ENCODE assay signal across 8 mouse cellular contexts in the genomic region with DNA sequence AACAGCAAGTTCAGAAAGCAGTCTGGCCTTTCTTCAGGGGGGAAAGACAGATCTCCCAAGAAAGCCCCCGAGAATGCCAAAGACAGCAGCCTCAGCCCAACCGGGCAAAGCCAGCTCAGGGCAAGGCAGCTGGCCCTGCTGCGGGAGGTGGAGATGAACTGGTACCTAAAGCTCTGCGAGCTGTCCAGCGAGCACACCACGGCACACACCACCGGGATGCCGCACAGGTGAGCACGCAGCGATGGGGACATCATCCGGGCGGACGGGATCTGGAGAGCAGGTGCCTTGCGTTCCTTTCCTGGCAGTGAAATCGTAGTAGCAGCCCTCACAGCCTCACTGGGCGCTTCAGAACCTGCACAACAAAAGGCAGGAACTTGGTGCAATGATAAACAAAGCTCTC.
DNase-seq lines count a peak whose midpoint lies in the region; ATAC-seq and TF ChIP-seq lines count a peak whose summit lies in the region.

No protein-coding gene starts in this region.

- no peaks in the 10 kb centered on the region for H3K9me3 ChIP-seq in heart, embryonic 12.5 days (replicated peaks)
- no peaks in the 10 kb centered on the region for H3K9me3 ChIP-seq in stomach, embryonic 16.5 days (replicated peaks; ENCODE audit: control insufficient read depth, low read length)
- no peaks in the 10 kb centered on the region for H3K9me3 ChIP-seq in stomach, postnatal 0 days (ENCODE audit: control insufficient read depth, low read length)
- no peaks in the 10 kb centered on the region for H3K9me3 ChIP-seq in hindbrain, postnatal 0 days (ENCODE audit: low read length)

- no peak for DNase-seq in heart, adult 2 months
- no peak for DNase-seq in stomach, postnatal 0 days (ENCODE audit: low spot score)
- peak; percentile 19 for DNase-seq in hindbrain, postnatal 0 days (ENCODE audit: low spot score)
- DNase-seq in frontal cortex, postnatal 14 days (ENCODE audit: low spot score in 2 of 2), result no peak
- DNase-seq in gastrocnemius, postnatal 25 days, result no peak
- DNase-seq in lung, adult 2 months, result no peak

- peak overlapping the region; percentile 40 for H3K4me2 ChIP-seq in heart, embryonic 12.5 days
- H3K4me2 ChIP-seq in stomach, embryonic 16.5 days (ENCODE audit: low read depth, low read length), result peak overlapping the region; percentile 25
- no peak overlapping the region for H3K4me2 ChIP-seq in stomach, postnatal 0 days (replicated peaks; ENCODE audit: low read depth)
- peak overlapping the region; percentile 78 for H3K4me2 ChIP-seq in hindbrain, postnatal 0 days (ENCODE audit: low read depth, low read length)

- peak overlapping the region; percentile 6; the same call in 1 of the 2 replicates for H3K4me3 ChIP-seq in heart, embryonic 12.5 days
- no peak overlapping the region for H3K4me3 ChIP-seq in heart, adult 2 months
- H3K4me3 ChIP-seq in stomach, embryonic 16.5 days (replicated peaks; ENCODE audit: low read length), result no peak overlapping the region
- H3K4me3 ChIP-seq in stomach, postnatal 0 days (ENCODE audit: low read depth, low read length), result no peak overlapping the region
- peak overlapping the region; percentile 43 for H3K4me3 ChIP-seq in hindbrain, postnatal 0 days (ENCODE audit: low read length)
- no peak overlapping the region for H3K4me3 ChIP-seq in lung, adult 2 months (replicated peaks; ENCODE audit: extremely low read depth, low read depth, low read length)

- no peak for TF ChIP-seq POLR2A in heart, adult 2 months (IDR thresholded peaks at IDR 0.05; ENCODE audit: insufficient read depth, low read depth, low read length)
- no peak for TF ChIP-seq POLR2A in lung, adult 2 months (IDR thresholded peaks at IDR 0.05; ENCODE audit: borderline replicate concordance, extremely low read depth, low read depth, low read length)

- no peak overlapping the region for H3K27ac ChIP-seq in heart, embryonic 12.5 days (ENCODE audit: poor library complexity, severe bottlenecking)
- no peak overlapping the region for H3K27ac ChIP-seq in heart, adult 2 months
- no peak overlapping the region for H3K27ac ChIP-seq in stomach, embryonic 16.5 days (ENCODE audit: low read length)
- H3K27ac ChIP-seq in stomach, postnatal 0 days (replicated peaks), result no peak overlapping the region
- H3K27ac ChIP-seq in hindbrain, postnatal 0 days, result no peak overlapping the region

- no peaks in the 10 kb centered on the region for H3K36me3 ChIP-seq in heart, embryonic 12.5 days
- no peaks in the 10 kb centered on the region for H3K36me3 ChIP-seq in heart, adult 2 months (ENCODE audit: control insufficient read depth, insufficient read depth, low read length)
- no peaks in the 10 kb centered on the region for H3K36me3 ChIP-seq in stomach, embryonic 16.5 days (ENCODE audit: control insufficient read depth, insufficient read depth, low read length)
- no peaks in the 10 kb centered on the region for H3K36me3 ChIP-seq in stomach, postnatal 0 days (ENCODE audit: control insufficient read depth, insufficient read depth, low read length)
- no peaks in the 10 kb centered on the region for H3K36me3 ChIP-seq in hindbrain, postnatal 0 days (ENCODE audit: insufficient read depth, low read length)

- peaks cover 6% of the 10 kb centered on the region for H3K27me3 ChIP-seq in heart, embryonic 12.5 days (replicated peaks)
- no peaks in the 10 kb centered on the region for H3K27me3 ChIP-seq in heart, adult 2 months (ENCODE audit: control insufficient read depth, insufficient read depth, low read length)
- H3K27me3 ChIP-seq in stomach, embryonic 16.5 days (ENCODE audit: control insufficient read depth, insufficient read depth, low read length), result no peaks in the 10 kb centered on the region; the same call in 1 of the 2 replicates
- H3K27me3 ChIP-seq in stomach, postnatal 0 days (ENCODE audit: control insufficient read depth, insufficient read depth, low read length), result no peaks in the 10 kb centered on the region
- H3K27me3 ChIP-seq in hindbrain, postnatal 0 days (ENCODE audit: insufficient read depth, low read length), result no peaks in the 10 kb centered on the region

- no peak for TF ChIP-seq CTCF in heart, adult 2 months (IDR thresholded peaks at IDR 0.05)
- TF ChIP-seq CTCF in stomach, postnatal 0 days (IDR thresholded peaks at IDR 0.05; ENCODE audit: low read depth), result no peak
- TF ChIP-seq CTCF in hindbrain, postnatal 0 days (IDR thresholded peaks at IDR 0.05; ENCODE audit: low read depth), result no peak
- TF ChIP-seq CTCF in lung, adult 2 months (IDR thresholded peaks at IDR 0.05; ENCODE audit: insufficient read depth, low read length), result no peak

- intact Hi-C loops in heart, adult 2 months (cut with DNase I), result no loop called here

- no peak for ATAC-seq in heart, embryonic 12.5 days (ENCODE audit: insufficient number of reproducible peaks, low FRiP score)
- ATAC-seq in stomach, embryonic 16.5 days (ENCODE audit: insufficient read depth, low FRiP score), result no peak
- no peak for ATAC-seq in stomach, postnatal 0 days (ENCODE audit: low FRiP score, low TSS enrichment)
- peak; percentile 67; the same call in 1 of the 2 replicates for ATAC-seq in hindbrain, postnatal 0 days

- peaks cover 6% of the 10 kb centered on the region; the same call in 1 of the 2 replicates for H3K4me1 ChIP-seq in heart, embryonic 12.5 days (replicated peaks)
- no peaks in the 10 kb centered on the region for H3K4me1 ChIP-seq in heart, adult 2 months (ENCODE audit: control insufficient read depth, insufficient read depth, low read length)
- no peaks in the 10 kb centered on the region for H3K4me1 ChIP-seq in stomach, embryonic 16.5 days (ENCODE audit: control insufficient read depth, insufficient read depth, low read length)
- H3K4me1 ChIP-seq in stomach, postnatal 0 days (replicated peaks; ENCODE audit: control insufficient read depth, insufficient read depth), result no peaks in the 10 kb centered on the region
- no peaks in the 10 kb centered on the region for H3K4me1 ChIP-seq in hindbrain, postnatal 0 days (ENCODE audit: insufficient read depth, low read length)
- no peaks in the 10 kb centered on the region for H3K4me1 ChIP-seq in lung, adult 2 months (ENCODE audit: control insufficient read depth, insufficient read depth, low read length)

- WGBS in heart, embryonic 12.5 days, result 18% methylated on average over 16 of the region's 16 CpGs
- 21% methylated on average over 16 of the region's 16 CpGs for WGBS in heart, adult 2 months
- 13% methylated on average over 16 of the region's 16 CpGs for WGBS in stomach, embryonic 16.5 days
- 11% methylated on average over 16 of the region's 16 CpGs for WGBS in stomach, postnatal 0 days
- WGBS in hindbrain, postnatal 0 days, result 6% methylated on average over 16 of the region's 16 CpGs
- 17% methylated on average over 16 of the region's 16 CpGs for WGBS in lung, adult 2 months

- no peak overlapping the region for H3K9ac ChIP-seq in heart, embryonic 12.5 days
- no peak overlapping the region for H3K9ac ChIP-seq in heart, adult 2 months (ENCODE audit: low read depth, low read length)
- H3K9ac ChIP-seq in stomach, embryonic 16.5 days (ENCODE audit: low read length), result no peak overlapping the region
- no peak overlapping the region for H3K9ac ChIP-seq in stomach, postnatal 0 days (ENCODE audit: low read length)
- H3K9ac ChIP-seq in hindbrain, postnatal 0 days (replicated peaks; ENCODE audit: low read length), result peak overlapping the region; percentile 50

- no peak for TF ChIP-seq EP300 in heart, adult 2 months (IDR thresholded peaks at IDR 0.05; ENCODE audit: insufficient read depth, low read depth, low read length)
- TF ChIP-seq EP300 in stomach, postnatal 0 days (optimal IDR thresholded peaks at IDR 0.05), result no peak

- H3K79me2 ChIP-seq in heart, adult 2 months (replicated peaks; ENCODE audit: control insufficient read depth, insufficient read depth, low read length), result no peaks in the 10 kb centered on the region

Comparison
In these comparisons a context has a peak if more than half of its experiments do, and no peak if none do; other contexts are left out.
1. H3K4me3 ChIP-seq: peak in heart, embryonic 12.5 days (single experiment) and hindbrain, postnatal 0 days (single experiment); none in heart, adult 2 months (single experiment), stomach, embryonic 16.5 days (single experiment), stomach, postnatal 0 days (single experiment) and lung, adult 2 months (single experiment).